Mouse (Mus musculus): Measurements from ENCODE around the gene Adcy7. TPM values are rescaled to one million over a fixed set of nuclear protein-coding genes. Genes with fewer than 3 reads are reported as not detected.

The Adcy7 gene
- polyA plus RNA-seq, 1 experiment from 2014 or later: 2.3 TPM

DNA sequence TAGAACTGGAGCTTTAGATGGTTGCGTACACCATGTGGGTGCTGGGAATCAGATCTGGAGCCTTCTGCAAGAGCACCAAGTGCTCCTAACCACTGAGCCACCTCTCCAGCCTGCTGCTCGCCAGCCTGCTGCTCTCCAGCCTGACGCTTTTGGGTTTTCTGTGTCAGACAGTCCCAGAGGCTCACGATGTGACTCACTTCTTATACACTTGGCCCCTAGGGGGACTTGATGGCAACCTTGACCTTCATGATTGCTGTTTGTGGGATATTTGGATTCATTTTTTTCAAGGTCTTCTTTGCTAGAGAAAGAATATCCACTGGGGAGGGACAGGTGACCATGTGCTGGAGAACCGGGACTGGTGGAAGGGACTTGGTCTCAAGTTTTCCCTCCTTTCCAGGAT, 49.2 kb downstream of the Adcy7 start:
- no peak for TF ChIP-seq CTCF (IDR thresholded peaks at IDR 0.05; ENCODE audit: low read depth)
- no peak overlapping the region for H3K27ac ChIP-seq (ENCODE audit: low read depth, low read length)
- H3K4me2 ChIP-seq (replicated peaks; ENCODE audit: low read depth): no peak overlapping the region
- no peaks in the 10 kb centered on the region for H3K27me3 ChIP-seq (replicated peaks; ENCODE audit: control insufficient read depth, insufficient read depth, low read length)
- H3K9me3 ChIP-seq (ENCODE audit: control insufficient read depth): no peaks in the 10 kb centered on the region
- 87% methylated on average over 5 of the region's 5 CpGs for WGBS
- H3K4me1 ChIP-seq (replicated peaks; ENCODE audit: control insufficient read depth, insufficient read depth, low read length): 0 out of 2 replicates have a peak, but pooled peaks cover 2% of the 10 kb centered on the region
- no peak overlapping the region for H3K4me3 ChIP-seq (ENCODE audit: low read depth, low read length)
- ATAC-seq: no peak
- 0 out of 2 replicates have a peak, but pooled peaks cover 5% of the 10 kb centered on the region for H3K36me3 ChIP-seq (ENCODE audit: control insufficient read depth, insufficient read depth)
- no peak overlapping the region for H3K9ac ChIP-seq (ENCODE audit: low read depth, low read length)

DNA sequence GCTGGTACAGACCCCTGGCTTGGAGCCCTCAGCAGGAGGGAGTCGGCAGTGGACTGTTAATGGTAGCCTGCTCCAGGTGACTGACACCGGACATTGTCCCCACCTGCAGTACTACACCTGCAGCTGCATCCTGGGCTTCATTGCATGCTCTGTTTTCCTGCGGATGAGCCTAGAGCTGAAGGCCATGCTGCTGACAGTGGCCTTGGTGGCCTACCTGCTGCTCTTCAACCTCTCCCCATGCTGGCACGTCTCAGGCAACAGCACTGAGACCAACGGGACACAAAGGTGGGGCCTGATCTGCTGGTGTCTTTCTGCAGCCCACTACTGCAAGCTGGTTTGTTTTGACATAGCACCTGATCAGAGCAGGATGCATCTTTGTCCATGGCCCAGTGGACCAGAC, 51.3 kb downstream of the Adcy7 start:
- Histone ChIP-seq H3K4me3 (ENCODE audit: low read depth, low read length) (no peak overlapping the region), H3K27ac (ENCODE audit: low read depth, low read length) (no peak overlapping the region), H3K36me3 (ENCODE audit: control insufficient read depth, insufficient read depth) (peaks cover 19% of the 10 kb centered on the region), H3K9ac (ENCODE audit: low read depth, low read length) (no peak overlapping the region), H3K4me1 (replicated peaks; ENCODE audit: control insufficient read depth, insufficient read depth, low read length) (no peaks in the 10 kb centered on the region), H3K27me3 (replicated peaks; ENCODE audit: control insufficient read depth, insufficient read depth, low read length) (no peaks in the 10 kb centered on the region), H3K4me2 (replicated peaks; ENCODE audit: low read depth) (no peak overlapping the region), H3K9me3 (ENCODE audit: control insufficient read depth) (no peaks in the 10 kb centered on the region)
- no peak for TF ChIP-seq CTCF (IDR thresholded peaks at IDR 0.05; ENCODE audit: low read depth)
- no peak for ATAC-seq
- WGBS: 89% methylated on average over 5 of the region's 5 CpGs

DNA sequence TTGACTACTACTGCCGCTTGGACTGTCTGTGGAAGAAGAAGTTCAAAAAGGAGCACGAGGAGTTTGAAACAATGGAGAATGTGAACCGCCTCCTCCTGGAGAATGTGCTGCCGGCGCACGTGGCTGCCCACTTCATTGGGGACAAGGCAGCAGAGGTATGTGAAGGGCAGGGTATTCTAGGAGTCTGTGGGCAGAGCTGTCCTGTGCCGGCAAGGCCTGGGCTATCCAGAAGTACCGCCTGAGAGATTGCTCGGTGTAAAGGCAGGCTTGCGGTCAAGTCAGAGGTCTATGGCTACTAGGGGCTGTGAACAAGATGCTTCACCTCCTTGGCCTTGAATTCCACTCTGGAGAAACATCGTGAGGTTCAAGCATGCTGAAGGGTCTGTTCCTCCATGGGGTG, 52.6 kb downstream of the Adcy7 start:
- Histone ChIP-seq H3K4me3 (ENCODE audit: low read depth, low read length) (no peak overlapping the region), H3K27me3 (replicated peaks; ENCODE audit: control insufficient read depth, insufficient read depth, low read length) (no peaks in the 10 kb centered on the region), H3K9me3 (ENCODE audit: control insufficient read depth) (no peaks in the 10 kb centered on the region), H3K4me1 (replicated peaks; ENCODE audit: control insufficient read depth, insufficient read depth, low read length) (no peaks in the 10 kb centered on the region), H3K4me2 (replicated peaks; ENCODE audit: low read depth) (no peak overlapping the region), H3K27ac (ENCODE audit: low read depth, low read length) (no peak overlapping the region), H3K36me3 (ENCODE audit: control insufficient read depth, insufficient read depth) (peaks cover 21% of the 10 kb centered on the region), H3K9ac (ENCODE audit: low read depth, low read length) (no peak overlapping the region)
- no peak for ATAC-seq
- TF ChIP-seq CTCF (IDR thresholded peaks at IDR 0.05; ENCODE audit: low read depth): no peak
- WGBS: 83% methylated on average over 11 of the region's 11 CpGs

DNA sequence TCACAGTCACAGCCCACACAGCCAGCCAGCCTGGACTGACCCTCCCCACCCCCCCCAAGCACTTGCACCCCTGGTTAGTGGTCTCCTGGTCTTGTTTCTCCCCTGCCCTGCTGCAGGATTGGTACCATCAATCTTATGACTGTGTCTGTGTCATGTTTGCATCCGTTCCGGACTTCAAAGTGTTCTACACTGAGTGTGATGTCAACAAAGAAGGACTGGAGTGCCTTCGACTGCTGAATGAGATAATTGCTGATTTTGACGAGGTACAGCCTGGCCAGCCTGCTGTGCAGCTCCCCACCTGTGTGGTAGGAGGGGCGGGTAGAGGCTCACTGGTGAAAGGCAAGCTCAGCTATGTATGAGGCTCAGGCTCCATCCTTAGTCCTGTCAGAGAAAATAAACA, 53.0 kb downstream of the Adcy7 start:
- no peak overlapping the region for H3K4me3 ChIP-seq (ENCODE audit: low read depth, low read length)
- no peaks in the 10 kb centered on the region for H3K9me3 ChIP-seq (ENCODE audit: control insufficient read depth)
- peaks cover 26% of the 10 kb centered on the region for H3K36me3 ChIP-seq (ENCODE audit: control insufficient read depth, insufficient read depth)
- H3K27me3 ChIP-seq (replicated peaks; ENCODE audit: control insufficient read depth, insufficient read depth, low read length): no peaks in the 10 kb centered on the region
- no peak overlapping the region for H3K9ac ChIP-seq (ENCODE audit: low read depth, low read length)
- no peak overlapping the region for H3K4me2 ChIP-seq (replicated peaks; ENCODE audit: low read depth)
- TF ChIP-seq CTCF (IDR thresholded peaks at IDR 0.05; ENCODE audit: low read depth): no peak
- no peak overlapping the region for H3K27ac ChIP-seq (ENCODE audit: low read depth, low read length)
- WGBS: 37% methylated on average over 5 of the region's 5 CpGs
- no peaks in the 10 kb centered on the region for H3K4me1 ChIP-seq (replicated peaks; ENCODE audit: control insufficient read depth, insufficient read depth, low read length)
- ATAC-seq: no peak

DNA sequence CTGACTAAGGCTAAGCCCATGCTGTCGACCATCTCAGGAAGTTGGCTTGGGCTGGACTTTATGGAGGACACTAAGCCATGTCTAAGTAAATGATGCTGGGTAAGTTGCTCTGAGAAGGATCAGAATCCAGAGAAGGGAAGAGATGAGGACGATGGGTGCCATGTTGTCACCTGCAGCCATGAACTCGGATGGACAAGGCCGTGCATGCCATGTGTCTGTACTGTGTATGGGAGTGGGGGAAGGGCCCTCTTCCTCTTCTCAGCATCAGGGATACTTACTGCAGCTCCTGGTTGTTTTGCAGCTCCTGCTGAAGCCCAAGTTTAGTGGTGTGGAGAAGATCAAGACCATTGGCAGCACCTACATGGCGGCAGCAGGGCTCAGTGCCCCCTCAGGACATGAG, 53.6 kb downstream of the Adcy7 start:
- no peak for TF ChIP-seq CTCF (IDR thresholded peaks at IDR 0.05; ENCODE audit: low read depth)
- Histone ChIP-seq H3K27ac (ENCODE audit: low read depth, low read length) (no peak overlapping the region), H3K9ac (ENCODE audit: low read depth, low read length) (no peak overlapping the region), H3K36me3 (ENCODE audit: control insufficient read depth, insufficient read depth) (peaks cover 31% of the 10 kb centered on the region), H3K4me1 (replicated peaks; ENCODE audit: control insufficient read depth, insufficient read depth, low read length) (no peaks in the 10 kb centered on the region), H3K4me2 (replicated peaks; ENCODE audit: low read depth) (no peak overlapping the region), H3K27me3 (replicated peaks; ENCODE audit: control insufficient read depth, insufficient read depth, low read length) (no peaks in the 10 kb centered on the region), H3K9me3 (ENCODE audit: control insufficient read depth) (no peaks in the 10 kb centered on the region), H3K4me3 (ENCODE audit: low read depth, low read length) (no peak overlapping the region)
- 90% methylated on average over 5 of the region's 5 CpGs for WGBS
- no peak for ATAC-seq

DNA sequence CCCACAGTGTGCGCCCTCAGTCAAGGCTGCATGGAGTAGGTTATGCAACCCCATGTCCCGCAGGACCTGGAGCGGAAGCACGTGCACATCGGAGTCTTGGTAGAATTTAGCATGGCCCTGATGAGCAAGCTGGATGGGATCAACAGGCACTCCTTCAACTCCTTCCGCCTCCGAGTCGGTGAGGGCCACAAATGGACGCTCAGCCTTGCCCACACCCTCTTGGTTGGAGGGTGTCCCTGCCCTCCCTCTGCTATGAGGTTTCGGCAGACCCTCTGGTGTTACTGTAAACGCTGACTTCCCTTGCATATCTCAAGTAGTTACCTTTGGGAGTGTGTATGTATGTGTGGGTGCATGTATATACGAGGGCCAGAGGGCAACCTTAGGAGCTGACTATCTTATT, 54.1 kb downstream of the Adcy7 start:
- no peak overlapping the region for H3K9ac ChIP-seq (ENCODE audit: low read depth, low read length)
- H3K4me2 ChIP-seq (replicated peaks; ENCODE audit: low read depth): no peak overlapping the region
- TF ChIP-seq CTCF (IDR thresholded peaks at IDR 0.05; ENCODE audit: low read depth): no peak
- WGBS: 92% methylated on average over 12 of the region's 12 CpGs
- no peak for ATAC-seq
- no peaks in the 10 kb centered on the region for H3K4me1 ChIP-seq (replicated peaks; ENCODE audit: control insufficient read depth, insufficient read depth, low read length)
- H3K27ac ChIP-seq (ENCODE audit: low read depth, low read length): no peak overlapping the region
- H3K27me3 ChIP-seq (replicated peaks; ENCODE audit: control insufficient read depth, insufficient read depth, low read length): no peaks in the 10 kb centered on the region
- H3K36me3 ChIP-seq (ENCODE audit: control insufficient read depth, insufficient read depth): peaks cover 36% of the 10 kb centered on the region
- no peaks in the 10 kb centered on the region for H3K9me3 ChIP-seq (ENCODE audit: control insufficient read depth)
- H3K4me3 ChIP-seq (ENCODE audit: low read depth, low read length): no peak overlapping the region

DNA sequence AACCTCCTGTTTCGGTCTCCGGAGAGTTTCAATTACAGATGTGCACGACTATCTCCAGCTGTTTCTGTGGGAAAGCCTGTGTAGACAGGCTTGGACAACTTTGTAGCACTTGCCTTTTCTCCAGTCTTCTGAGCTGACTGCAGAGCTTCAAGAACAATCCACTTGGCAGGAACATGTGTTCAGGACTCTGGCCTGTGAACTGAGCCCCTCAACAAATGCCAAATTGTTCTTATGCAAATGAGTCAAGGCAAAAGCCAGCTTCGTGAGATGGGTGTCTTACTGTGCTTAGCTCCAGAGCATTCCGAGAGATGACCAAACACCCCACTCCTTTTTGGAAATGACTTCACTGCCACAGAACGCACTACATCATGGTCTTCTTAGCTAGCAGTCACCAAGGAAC, 56.5 kb downstream of the Adcy7 start:
- 88% methylated on average over 6 of the region's 6 CpGs for WGBS
- TF ChIP-seq CTCF (IDR thresholded peaks at IDR 0.05; ENCODE audit: low read depth): no peak
- no peak overlapping the region for H3K4me3 ChIP-seq (ENCODE audit: low read depth, low read length)
- H3K4me2 ChIP-seq (replicated peaks; ENCODE audit: low read depth): no peak overlapping the region
- H3K27me3 ChIP-seq (replicated peaks; ENCODE audit: control insufficient read depth, insufficient read depth, low read length): no peaks in the 10 kb centered on the region
- no peaks in the 10 kb centered on the region for H3K4me1 ChIP-seq (replicated peaks; ENCODE audit: control insufficient read depth, insufficient read depth, low read length)
- ATAC-seq: no peak
- no peak overlapping the region; the same call in 1 of the 2 replicates for H3K27ac ChIP-seq (ENCODE audit: low read depth, low read length)
- H3K9me3 ChIP-seq (ENCODE audit: control insufficient read depth): no peaks in the 10 kb centered on the region
- peaks cover 59% of the 10 kb centered on the region for H3K36me3 ChIP-seq (ENCODE audit: control insufficient read depth, insufficient read depth)
- no peak overlapping the region for H3K9ac ChIP-seq (ENCODE audit: low read depth, low read length)

Measured in intestine, postnatal 0 days (tissue).